Mouse (Mus musculus) lung, embryonic 14.5 days (tissue): ENCODE results near the gene Srsf2. TPM values are rescaled to one million over a fixed set of nuclear protein-coding genes. Genes with fewer than 3 reads are reported as not detected.

Experiments
- ATAC-seq: fragments of 200-750 bp; cut with Nextera tagmentation; 2 replicates; pipeline ENCODE4 v1.8.0; 2017; ENCODE audit warnings: mild to moderate bottlenecking, moderate TSS enrichment, moderate library complexity; ENCODE audit not compliant: insufficient read depth
- DNase-seq: peaks from one replicate; pipeline ENCODE4 v3.0.0-alpha.2; 2015
- H3K27ac ChIP-seq: fragments of 300-500 bp; sonication (generic); 2 replicates; pipeline ENCODE4 v1.5.1; 2014; ENCODE audit warnings: low read depth, mild to moderate bottlenecking, moderate library complexity
- H3K27me3 ChIP-seq: fragments of 300-500 bp; sonication (generic); 2 replicates; pipeline ENCODE4 v1.6.1; 2014; ENCODE audit warnings: low read length, control low read depth; ENCODE audit not compliant: insufficient read depth
- H3K36me3 ChIP-seq: fragments of 300-500 bp; sonication (generic); 2 replicates; pipeline ENCODE4 v1.6.1; 2014; ENCODE audit warnings: control low read depth; ENCODE audit not compliant: insufficient read depth
- H3K4me1 ChIP-seq: fragments of 300-500 bp; sonication (generic); 2 replicates; pipeline ENCODE4 v1.6.1; 2014; ENCODE audit warnings: antibody characterized with exemption, control low read depth; ENCODE audit not compliant: insufficient read depth
- H3K4me2 ChIP-seq: fragments of 300-500 bp; sonication (generic); 2 replicates; pipeline ENCODE4 v1.6.1; 2014; ENCODE audit warnings: mild to moderate bottlenecking
- H3K4me3 ChIP-seq: fragments of 300-500 bp; sonication (generic); 2 replicates; pipeline ENCODE4 v1.5.1; 2014; ENCODE audit warnings: low read depth, low read length
- H3K9ac ChIP-seq: fragments of 300-500 bp; sonication (generic); 2 replicates; pipeline ENCODE4 v1.6.1; 2014
- H3K9me3 ChIP-seq: fragments of 300-500 bp; sonication (generic); 2 replicates; pipeline ENCODE4 v1.6.1; 2016; ENCODE audit warnings: low read depth, low read length, control low read depth
- CTCF ChIP-seq: IDR thresholded peaks from 2 replicates; pipeline ENCODE4 v1.5.1; 2016; ENCODE audit warnings: antibody characterized with exemption, low read depth
- WGBS: fragments of 180-500 bp; shearing (Covaris S2); extraction: QIAGEN DNeasy Blood & Tissue Kit; methylation state at CpG from one replicate; pipeline ENCODE4 v1.1.7; 2014; 5-methylcytosine and 5-hydroxymethylcytosine counted together
- polyA plus RNA-seq: library from polyadenylated mRNA; unstranded; fragments of >200 nt; fragmentation: Nextera tagmentation; extraction: Ambion mirVana; gene quantifications from 2 replicates; pipeline ENCODE4 v1.2.1, GENCODE M21; 2014

Srsf2 gene
- polyA plus RNA-seq, 1 experiment from 2014 or later: 1,045 TPM

DNA sequence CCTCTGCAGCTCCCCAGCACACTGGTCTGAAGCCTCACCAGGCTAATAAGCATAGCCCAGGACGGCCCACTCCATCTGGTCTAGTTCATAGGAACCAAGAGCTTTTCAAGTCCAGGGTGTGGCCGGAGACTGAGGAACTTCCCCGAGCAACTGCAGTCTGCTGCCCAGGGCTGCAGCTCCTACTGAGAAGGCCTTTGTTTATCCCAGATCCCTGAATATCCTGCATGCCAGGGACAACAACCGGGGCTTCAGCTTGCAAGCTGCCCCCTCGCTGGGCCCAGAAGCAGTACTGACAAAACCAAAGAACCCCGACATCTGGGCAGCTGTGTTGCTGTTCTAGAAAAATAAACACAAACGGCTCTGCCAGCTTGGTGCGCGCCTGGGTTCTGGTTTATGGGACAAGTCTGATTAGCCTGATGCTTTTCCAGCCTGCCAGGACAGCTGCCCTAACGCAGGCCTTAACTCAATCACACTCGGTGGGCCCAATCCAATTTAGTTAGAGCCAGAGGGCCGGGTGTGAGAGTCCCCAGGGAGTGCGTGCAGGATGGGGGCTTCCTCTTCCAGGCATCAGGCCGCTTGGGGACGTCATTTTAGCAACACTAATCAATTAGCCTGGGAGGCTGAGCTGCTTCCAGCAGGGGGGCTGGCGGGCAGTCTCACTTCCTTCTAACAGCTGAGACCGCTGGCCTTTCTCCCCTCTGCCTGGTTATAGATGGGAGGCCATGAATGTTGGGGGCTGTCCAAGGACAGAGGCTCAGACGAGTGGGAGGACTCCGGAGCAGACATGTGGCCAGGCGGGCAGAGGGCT lies 38.6 kb downstream of the Srsf2 start:
- peak; percentile 76 for ATAC-seq
- H3K9ac ChIP-seq: peak overlapping the region; percentile 26; the same call in 1 of the 2 replicates

DNA sequence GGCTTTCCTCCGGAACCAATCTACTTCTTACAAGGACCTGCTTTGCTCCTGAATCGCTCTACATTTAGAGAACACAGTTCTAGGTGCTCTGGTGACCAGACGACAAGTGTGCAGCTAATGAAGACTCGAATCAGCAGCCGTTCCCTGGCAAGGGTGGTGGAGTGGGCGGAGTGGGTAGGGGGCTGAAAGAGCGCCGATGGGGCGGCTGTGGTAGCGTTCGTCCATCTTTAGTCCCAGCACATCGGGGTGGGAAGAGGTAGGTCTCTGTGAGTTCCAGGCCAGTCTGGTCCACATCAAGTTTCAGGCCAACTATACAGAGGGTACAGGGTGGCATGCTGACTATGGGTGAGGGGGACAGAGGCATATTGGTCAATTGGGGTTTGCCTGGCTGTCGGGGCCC lies 39.3 kb downstream of the Srsf2 start:
- ATAC-seq: no peak
- TF ChIP-seq CTCF: no peak
- H3K27ac ChIP-seq: peak overlapping the region; percentile 94
- DNase-seq: no peak
- H3K27me3 ChIP-seq: no peaks in the 10 kb centered on the region
- H3K4me3 ChIP-seq: no peak overlapping the region
- 0 out of 2 replicates have a peak, but pooled peaks cover 5% of the 10 kb centered on the region for H3K36me3 ChIP-seq
- peaks cover 32% of the 10 kb centered on the region for H3K4me1 ChIP-seq
- peak overlapping the region; percentile 39; the same call in 1 of the 2 replicates for H3K4me2 ChIP-seq
- WGBS: 78% methylated on average over 13 of the region's 13 CpGs
- peak overlapping the region; percentile 6; the same call in 1 of the 2 replicates for H3K9ac ChIP-seq
- H3K9me3 ChIP-seq: no peaks in the 10 kb centered on the region

More for the DNA sequence above, 38.6 kb downstream of the Srsf2 start:
- 16% methylated on average over 20 of the region's 20 CpGs for WGBS
- Histone ChIP-seq H3K27ac (peak overlapping the region; percentile 94), H3K27me3 (no peaks in the 10 kb centered on the region), H3K9me3 (no peaks in the 10 kb centered on the region), H3K4me1 (peaks cover 32% of the 10 kb centered on the region), H3K36me3 (0 out of 2 replicates have a peak, but pooled peaks cover 5% of the 10 kb centered on the region), H3K4me2 (peak overlapping the region; percentile 39), H3K4me3 (no peak overlapping the region)
- TF ChIP-seq CTCF: no peak
- DNase-seq: peak; percentile 89

DNA sequence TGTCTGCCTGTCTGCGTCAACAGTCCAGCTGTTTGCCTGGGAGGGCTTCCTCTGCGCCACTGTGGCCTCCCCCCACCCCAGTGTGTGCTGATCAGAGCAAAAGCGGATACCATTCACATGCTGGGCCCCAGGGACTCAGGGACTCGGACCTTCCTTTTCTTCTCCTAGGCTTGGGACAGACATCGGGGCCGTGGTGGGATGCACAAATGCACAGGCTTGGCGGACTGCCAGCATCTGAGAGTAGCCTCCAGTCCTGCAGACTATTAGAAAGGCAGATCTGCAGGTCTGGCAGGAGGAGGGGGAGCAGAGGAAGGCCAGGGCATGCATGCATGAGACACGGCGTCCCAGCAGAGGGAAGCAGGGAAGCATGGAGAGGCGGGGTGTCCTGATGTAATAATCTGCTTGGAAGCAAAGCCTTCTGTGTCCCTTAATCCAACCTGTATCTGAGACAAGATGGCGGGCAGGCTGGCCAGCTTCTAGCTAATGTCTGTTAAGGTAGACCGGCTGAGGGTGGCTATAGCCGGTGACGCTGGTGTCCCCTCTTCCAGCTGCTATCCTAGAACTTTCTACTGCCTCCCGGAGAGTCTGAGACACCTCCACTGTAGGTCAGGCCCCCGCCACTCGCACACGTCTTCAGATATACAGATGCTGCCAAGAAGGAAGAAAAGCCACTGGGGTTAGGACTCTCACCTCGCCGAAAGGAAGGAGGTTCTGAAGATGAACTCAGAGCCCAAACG lies 39.9 kb downstream of the Srsf2 start:
- Histone ChIP-seq H3K4me3 (no peak overlapping the region), H3K36me3 (0 out of 2 replicates have a peak, but pooled peaks cover 5% of the 10 kb centered on the region), H3K4me1 (peaks cover 32% of the 10 kb centered on the region), H3K9ac (0 out of 2 replicates have a peak overlapping the region, but pooled peaks have one; percentile 2), H3K9me3 (no peaks in the 10 kb centered on the region), H3K27ac (peak overlapping the region; percentile 94), H3K27me3 (no peaks in the 10 kb centered on the region), H3K4me2 (peak overlapping the region; percentile 39; the same call in 1 of the 2 replicates)
- peak; percentile 34 for TF ChIP-seq CTCF
- WGBS: 37% methylated on average over 21 of the region's 21 CpGs
- peak; percentile 81 for DNase-seq
- peak; percentile 23; the same call in 1 of the 2 replicates for ATAC-seq

DNA sequence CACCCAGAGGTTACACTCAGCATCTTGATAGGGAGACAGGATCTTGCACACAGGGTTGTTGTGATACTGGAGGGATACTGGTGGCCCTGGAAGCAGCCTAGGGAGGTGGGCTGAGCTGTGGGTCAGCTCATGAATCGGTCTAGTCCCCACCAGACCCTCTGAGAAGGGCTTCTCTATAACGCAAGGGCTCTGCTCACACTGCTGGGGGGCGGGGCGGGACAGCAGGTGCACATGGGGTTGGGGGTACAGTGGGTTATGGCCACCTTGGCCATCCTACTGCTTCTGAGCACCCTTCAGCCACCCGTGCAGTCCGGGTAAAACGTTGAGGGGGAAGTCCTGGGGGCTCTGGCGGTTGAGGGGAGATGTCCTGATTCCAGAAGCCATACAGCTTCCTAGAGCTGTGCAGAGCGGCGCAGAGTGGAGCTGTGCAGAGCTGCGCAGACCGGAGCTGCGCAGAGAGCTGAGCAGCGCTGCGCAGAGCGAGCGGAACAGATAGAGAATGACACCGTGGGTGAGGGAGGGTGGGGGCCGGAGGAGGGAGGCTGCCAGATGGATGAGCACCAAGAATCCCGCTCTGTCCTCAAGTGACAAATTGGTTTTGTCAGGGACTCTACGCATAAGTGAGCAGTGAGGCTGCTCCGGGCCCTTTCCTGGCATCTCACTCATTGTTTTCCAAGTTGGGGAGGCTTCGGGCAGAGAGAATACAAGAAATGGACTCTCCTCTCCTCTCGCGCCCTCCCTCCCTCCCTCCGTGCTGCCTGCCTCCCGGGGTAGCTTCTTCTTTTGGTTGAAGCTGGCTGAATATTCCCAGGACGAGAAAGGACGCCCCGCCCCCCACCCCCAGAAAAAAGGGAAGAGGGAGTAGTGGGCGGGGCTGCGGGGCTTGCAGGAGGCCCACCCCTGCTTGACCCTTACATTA lies 41.7 kb downstream of the Srsf2 start:
- 0 out of 2 replicates have a peak, but pooled peaks have one; percentile 14 for TF ChIP-seq CTCF
- 0 out of 2 replicates have a peak, but pooled peaks cover 5% of the 10 kb centered on the region for H3K36me3 ChIP-seq
- H3K27me3 ChIP-seq: no peaks in the 10 kb centered on the region
- H3K4me3 ChIP-seq: peak overlapping the region; percentile 32
- DNase-seq: peak; percentile 87
- H3K4me1 ChIP-seq: peaks cover 32% of the 10 kb centered on the region
- H3K27ac ChIP-seq: peak overlapping the region; percentile 82
- 8% methylated on average over 32 of the region's 32 CpGs for WGBS
- peak; percentile 77 for ATAC-seq
- peak overlapping the region; percentile 66 for H3K4me2 ChIP-seq
- H3K9ac ChIP-seq: peak overlapping the region; percentile 18
- H3K9me3 ChIP-seq: no peaks in the 10 kb centered on the region

DNA sequence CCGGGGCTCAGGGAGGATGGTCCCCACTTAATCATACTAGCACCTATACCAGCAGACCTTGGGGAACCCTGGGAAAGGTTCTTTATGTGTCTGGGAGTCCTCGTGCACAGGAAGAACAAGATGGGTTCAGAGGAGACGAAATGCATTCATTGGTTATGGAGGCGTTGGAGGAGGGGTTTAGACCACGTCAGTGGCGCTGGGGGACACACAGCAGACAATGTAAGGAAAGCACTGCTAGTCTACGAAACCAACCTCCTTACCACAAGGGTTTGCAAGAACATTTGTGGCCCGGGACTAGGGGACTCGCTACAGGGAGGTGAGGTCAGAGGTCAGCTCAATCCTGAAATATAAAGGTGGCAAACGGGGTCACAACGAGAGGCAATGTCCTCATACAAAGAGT lies 42.4 kb downstream of the Srsf2 start:
- Histone ChIP-seq H3K4me3 (no peak overlapping the region), H3K27me3 (no peaks in the 10 kb centered on the region), H3K4me1 (peaks cover 32% of the 10 kb centered on the region), H3K4me2 (peak overlapping the region; percentile 66; the same call in 1 of the 2 replicates), H3K9me3 (no peaks in the 10 kb centered on the region), H3K9ac (no peak overlapping the region), H3K36me3 (0 out of 2 replicates have a peak, but pooled peaks cover 5% of the 10 kb centered on the region), H3K27ac (no peak overlapping the region)
- ATAC-seq (no peak), DNase-seq (no peak)
- no peak for TF ChIP-seq CTCF
- WGBS: 70% methylated on average over 11 of the region's 11 CpGs

DNA sequence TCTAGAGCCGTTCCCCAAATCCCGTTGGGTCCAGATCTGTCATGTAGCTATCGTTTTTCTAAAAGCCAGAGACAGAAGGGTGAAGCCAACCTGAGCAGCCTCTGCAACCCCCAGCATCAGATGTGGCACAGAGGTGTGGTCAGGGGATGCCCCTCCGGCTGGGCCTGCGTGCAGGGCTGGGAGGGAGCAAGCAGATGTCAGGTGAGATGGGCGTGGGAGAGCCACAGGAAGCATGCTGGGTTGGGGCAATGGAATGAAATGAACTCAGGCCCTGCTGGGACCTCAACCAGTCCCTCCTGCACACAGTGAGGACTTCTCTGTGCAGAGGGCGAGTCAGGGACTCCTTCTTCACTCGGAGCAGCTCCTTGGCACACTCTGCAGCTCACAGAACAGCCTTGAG lies 43.4 kb downstream of the Srsf2 start:
- WGBS: 80% methylated on average over 8 of the region's 8 CpGs
- no peak for TF ChIP-seq CTCF
- no peaks in the 10 kb centered on the region for H3K9me3 ChIP-seq

More for the DNA sequence above, 43.4 kb downstream of the Srsf2 start:
- ATAC-seq: no peak
- Histone ChIP-seq H3K27ac (no peak overlapping the region), H3K4me2 (no peak overlapping the region), H3K36me3 (0 out of 2 replicates have a peak, but pooled peaks cover 5% of the 10 kb centered on the region), H3K27me3 (no peaks in the 10 kb centered on the region), H3K9ac (no peak overlapping the region), H3K4me3 (no peak overlapping the region), H3K4me1 (peaks cover 23% of the 10 kb centered on the region)
- no peak for DNase-seq
